Mouse (Mus musculus) midbrain, embryonic 14.5 days (tissue): ENCODE measurements at regions not wholly inside any gene's neighbourhood (a gene's known extent, or its start where the extent isn't known, plus 50 kb on each side); places are given as distances from the start of the nearest gene placed in this dataset.

Experiments used
- ATAC-seq: fragments of 200-750 bp; cut with Nextera tagmentation; 2 replicates; pipeline ENCODE4 v1.8.0; 2017; ENCODE audit warnings: moderate number of reproducible peaks, moderate library complexity; ENCODE audit not compliant: low FRiP score, low TSS enrichment
- DNase-seq: peaks from one replicate; pipeline ENCODE4 v3.0.0-alpha.2; 2015
- H3K27ac ChIP-seq: fragments of 300-500 bp; sonication (generic); replicated peaks from 2 replicates; pipeline ENCODE4 v1.5.1; 2014; ENCODE audit warnings: mild to moderate bottlenecking, low read depth, low read length, moderate library complexity
- H3K27me3 ChIP-seq: fragments of 300-500 bp; sonication (generic); 2 replicates; pipeline ENCODE4 v1.6.1; 2014; ENCODE audit warnings: low read length, control low read depth, mixed read lengths; ENCODE audit not compliant: control insufficient read depth, insufficient read depth
- H3K36me3 ChIP-seq: fragments of 300-500 bp; sonication (generic); 2 replicates; pipeline ENCODE4 v1.6.1; 2014; ENCODE audit warnings: low read length, control low read depth; ENCODE audit not compliant: control insufficient read depth, insufficient read depth
- H3K4me1 ChIP-seq: fragments of 300-500 bp; sonication (generic); 2 replicates; pipeline ENCODE4 v1.6.1; 2014; ENCODE audit warnings: mild to moderate bottlenecking, antibody characterized with exemption, low read length, control low read depth; ENCODE audit not compliant: control insufficient read depth, insufficient read depth
- H3K4me2 ChIP-seq: fragments of 300-500 bp; sonication (generic); 2 replicates; pipeline ENCODE4 v1.6.1; 2014; ENCODE audit warnings: mild to moderate bottlenecking, low read length, moderate library complexity
- H3K4me3 ChIP-seq: fragments of 300-500 bp; sonication (generic); replicated peaks from 2 replicates; pipeline ENCODE4 v1.5.1; 2014; ENCODE audit warnings: low read depth, low read length
- H3K9ac ChIP-seq: fragments of 300-500 bp; sonication (generic); replicated peaks from 2 replicates; pipeline ENCODE4 v1.6.1; 2014; ENCODE audit warnings: mild to moderate bottlenecking, low read length, moderate library complexity
- H3K9me3 ChIP-seq: fragments of 300-500 bp; sonication (generic); 2 replicates; pipeline ENCODE4 v1.6.1; 2016; ENCODE audit warnings: low read length, control low read depth, mixed read lengths; ENCODE audit not compliant: control insufficient read depth
- WGBS: fragments of 180-500 bp; shearing (Covaris S2); extraction: QIAGEN DNeasy Blood & Tissue Kit; methylation state at CpG from one replicate; pipeline ENCODE4 v1.1.7; 2014; 5-methylcytosine and 5-hydroxymethylcytosine counted together

GRCm38 (mm10) chr2:101440231-101440630 lies 184.3 kb upstream of the Rag2 start:
- Histone ChIP-seq H3K9ac (no peak overlapping the region), H3K9me3 (no peaks in the 10 kb centered on the region), H3K4me2 (no peak overlapping the region), H3K27me3 (no peaks in the 10 kb centered on the region), H3K36me3 (no peaks in the 10 kb centered on the region), H3K4me3 (no peak overlapping the region), H3K27ac (no peak overlapping the region), H3K4me1 (no peaks in the 10 kb centered on the region)
- DNase-seq (no peak), ATAC-seq (no peak)
- 79% methylated on average over 5 of the region's 5 CpGs for WGBS

- Histone ChIP-seq H3K36me3 (no peaks in the 10 kb centered on the region), H3K27ac (no peak overlapping the region)
- no peak for ATAC-seq
Observed at GRCm38 (mm10) chr2:101441081-101441630, 183.4 kb upstream of the Rag2 start.

GRCm38 (mm10) chr2:101455591-101455990 lies 168.9 kb upstream of the Rag2 start:
- no peak overlapping the region for H3K27ac ChIP-seq
- 75% methylated on average over 5 of the region's 5 CpGs for WGBS
- no peaks in the 10 kb centered on the region for H3K27me3 ChIP-seq
- H3K4me1 ChIP-seq, result no peaks in the 10 kb centered on the region
- no peaks in the 10 kb centered on the region for H3K9me3 ChIP-seq
- H3K9ac ChIP-seq, result no peak overlapping the region
- DNase-seq (no peak), ATAC-seq (no peak)
- H3K36me3 ChIP-seq, result no peaks in the 10 kb centered on the region
- no peak overlapping the region for H3K4me3 ChIP-seq
- no peak overlapping the region for H3K4me2 ChIP-seq

More at GRCm38 (mm10) chr2:101441081-101441630, 183.4 kb upstream of the Rag2 start:
- WGBS, result 94% methylated on average over 5 of the region's 5 CpGs
- H3K4me2 ChIP-seq, result no peak overlapping the region
- H3K9ac ChIP-seq, result no peak overlapping the region
- no peaks in the 10 kb centered on the region for H3K9me3 ChIP-seq
- DNase-seq, result no peak
- H3K4me1 ChIP-seq, result no peaks in the 10 kb centered on the region
- no peaks in the 10 kb centered on the region for H3K27me3 ChIP-seq
- no peak overlapping the region for H3K4me3 ChIP-seq

GRCm38 (mm10) chr2:101458959-101459358 lies 165.6 kb upstream of the Rag2 start:
- Histone ChIP-seq H3K4me2 (no peak overlapping the region), H3K4me1 (no peaks in the 10 kb centered on the region), H3K27ac (no peak overlapping the region), H3K9me3 (no peaks in the 10 kb centered on the region), H3K4me3 (no peak overlapping the region), H3K9ac (no peak overlapping the region), H3K27me3 (no peaks in the 10 kb centered on the region), H3K36me3 (no peaks in the 10 kb centered on the region)
- no peak for ATAC-seq
- WGBS, result 80% methylated on average over 1 of the region's 1 CpGs
- DNase-seq, result no peak

GRCm38 (mm10) chr2:101462450-101462849 lies 162.1 kb upstream of the Rag2 start:
- no peak for ATAC-seq
- H3K27ac ChIP-seq, result no peak overlapping the region
- H3K27me3 ChIP-seq, result no peaks in the 10 kb centered on the region
- no peak overlapping the region for H3K4me3 ChIP-seq
- no peak overlapping the region for H3K9ac ChIP-seq
- 95% methylated on average over 1 of the region's 1 CpGs for WGBS
- no peak for DNase-seq
- no peaks in the 10 kb centered on the region for H3K9me3 ChIP-seq
- no peaks in the 10 kb centered on the region for H3K36me3 ChIP-seq
- no peak overlapping the region for H3K4me2 ChIP-seq
- no peaks in the 10 kb centered on the region for H3K4me1 ChIP-seq

- Histone ChIP-seq H3K9me3 (no peaks in the 10 kb centered on the region), H3K27me3 (no peaks in the 10 kb centered on the region), H3K27ac (no peak overlapping the region), H3K4me3 (no peak overlapping the region), H3K4me1 (no peaks in the 10 kb centered on the region), H3K9ac (no peak overlapping the region), H3K36me3 (no peaks in the 10 kb centered on the region), H3K4me2 (no peak overlapping the region)
- ATAC-seq (no peak), DNase-seq (no peak)
- WGBS, result 76% methylated on average over 9 of the region's 9 CpGs
Observed at GRCm38 (mm10) chr2:101464291-101465140, 160.0 kb upstream of the Rag2 start.

- no peak overlapping the region for H3K4me2 ChIP-seq
- no peaks in the 10 kb centered on the region for H3K4me1 ChIP-seq
- H3K27me3 ChIP-seq, result no peaks in the 10 kb centered on the region
- no peak overlapping the region for H3K4me3 ChIP-seq
- no peaks in the 10 kb centered on the region for H3K9me3 ChIP-seq
- ATAC-seq, result no peak
- H3K36me3 ChIP-seq, result no peaks in the 10 kb centered on the region
- no peak overlapping the region for H3K9ac ChIP-seq
- no peak overlapping the region for H3K27ac ChIP-seq
- DNase-seq, result no peak
- WGBS, result 91% methylated on average over 6 of the region's 6 CpGs
Observed at GRCm38 (mm10) chr2:101470569-101471100, 153.9 kb upstream of the Rag2 start.

GRCm38 (mm10) chr2:101472449-101473115 lies 151.9 kb upstream of the Rag2 start:
- ATAC-seq (peak; percentile 66), DNase-seq (peak; percentile 89)
- H3K4me3 ChIP-seq, result no peak overlapping the region
- H3K9ac ChIP-seq, result no peak overlapping the region
- no peaks in the 10 kb centered on the region for H3K9me3 ChIP-seq
- no peak overlapping the region for H3K27ac ChIP-seq
- no peaks in the 10 kb centered on the region for H3K27me3 ChIP-seq
- H3K4me2 ChIP-seq, result no peak overlapping the region
- no peaks in the 10 kb centered on the region for H3K36me3 ChIP-seq
- no peaks in the 10 kb centered on the region for H3K4me1 ChIP-seq
- WGBS, result 35% methylated on average over 8 of the region's 8 CpGs
